Mouse (Mus musculus): Measurements from ENCODE around the gene Fam129a. TPM values are rescaled to one million over a fixed set of nuclear protein-coding genes. Genes with fewer than 3 reads are reported as not detected.

Gene Fam129a
- 10 to 100 TPM; 10.6 to 11.9 TPM for total RNA-seq (2021)
- long read RNA-seq, experiment 1, full-length matches to known transcripts = 4 of 8 reads
- long read RNA-seq, experiment 1, partial matches to known transcripts = 0 of 8 reads
- long read RNA-seq, experiment 1, other reads (novel, unspliced or antisense) = 4 of 8 reads
- long read RNA-seq, experiment 2, partial matches to known transcripts = 1 of 2 reads
- long read RNA-seq, experiment 2, other reads (novel, unspliced or antisense) = 1 of 2 reads

DNA sequence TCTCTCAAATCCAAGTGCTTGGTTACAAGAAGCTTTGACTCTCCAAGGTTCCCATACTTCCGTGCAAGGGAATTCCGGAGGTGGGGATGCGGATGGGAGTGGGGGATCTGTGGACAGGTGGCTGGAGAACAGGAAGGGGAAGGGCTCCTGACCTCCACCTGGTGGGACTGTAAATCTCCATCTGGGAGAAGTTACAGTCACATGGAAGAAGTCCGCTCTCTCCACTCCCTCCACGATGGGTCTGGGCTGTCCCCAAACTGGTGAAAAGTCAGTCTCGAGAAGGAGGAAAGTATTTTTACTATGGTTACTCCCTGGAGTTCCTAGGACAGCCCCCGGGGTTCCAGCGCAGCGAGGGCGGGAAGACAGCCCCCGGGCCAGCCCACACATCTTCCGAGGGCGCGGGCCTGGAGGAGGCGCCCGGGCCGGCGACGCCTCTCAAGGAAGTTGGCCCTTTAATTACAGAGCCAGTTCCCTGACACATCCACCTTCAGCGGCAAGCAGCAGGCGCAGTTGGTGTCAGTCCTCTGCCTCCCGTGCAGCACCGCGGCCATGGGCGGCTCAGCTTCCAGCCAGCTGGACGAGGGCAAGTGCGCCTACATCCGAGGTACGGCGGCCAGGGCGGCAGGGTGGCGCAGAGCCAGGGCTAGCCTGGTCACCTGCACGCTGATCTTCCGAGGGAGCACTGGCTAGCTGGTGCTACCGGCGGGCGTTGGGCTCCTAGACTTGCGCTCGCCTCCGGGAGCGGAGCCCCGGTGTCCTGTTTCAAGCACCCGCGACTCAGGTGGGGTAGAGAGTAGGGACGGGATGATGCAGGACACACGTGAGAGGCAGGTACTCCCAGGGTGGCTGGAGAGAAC, at the start of gene Fam129a:
Fam129a (plus strand) TSS at position 206 of the 857 bp plus-strand sequence.
- DNase-seq = peak; percentile 79 to 85

DNA sequence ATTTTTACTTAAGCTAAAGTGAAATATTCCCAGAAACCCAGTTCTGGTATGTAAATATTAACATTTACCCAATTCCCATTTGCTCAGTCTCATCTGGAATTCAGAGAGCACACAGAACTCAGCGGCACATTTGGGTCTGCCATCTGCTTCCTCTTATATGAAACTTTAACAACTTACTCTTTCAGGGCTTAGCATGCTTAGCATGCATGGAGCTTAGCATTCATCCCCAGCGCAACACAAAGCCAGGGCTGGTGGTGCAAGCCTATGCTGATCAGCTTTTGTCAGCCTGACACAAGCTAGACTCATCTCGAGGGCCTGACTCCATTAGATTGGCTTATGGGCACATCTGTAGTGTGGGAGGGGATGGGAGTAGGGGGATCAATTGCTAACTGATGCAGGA, 44.3 kb upstream of the Fam129a start:
- no peak for DNase-seq

DNA sequence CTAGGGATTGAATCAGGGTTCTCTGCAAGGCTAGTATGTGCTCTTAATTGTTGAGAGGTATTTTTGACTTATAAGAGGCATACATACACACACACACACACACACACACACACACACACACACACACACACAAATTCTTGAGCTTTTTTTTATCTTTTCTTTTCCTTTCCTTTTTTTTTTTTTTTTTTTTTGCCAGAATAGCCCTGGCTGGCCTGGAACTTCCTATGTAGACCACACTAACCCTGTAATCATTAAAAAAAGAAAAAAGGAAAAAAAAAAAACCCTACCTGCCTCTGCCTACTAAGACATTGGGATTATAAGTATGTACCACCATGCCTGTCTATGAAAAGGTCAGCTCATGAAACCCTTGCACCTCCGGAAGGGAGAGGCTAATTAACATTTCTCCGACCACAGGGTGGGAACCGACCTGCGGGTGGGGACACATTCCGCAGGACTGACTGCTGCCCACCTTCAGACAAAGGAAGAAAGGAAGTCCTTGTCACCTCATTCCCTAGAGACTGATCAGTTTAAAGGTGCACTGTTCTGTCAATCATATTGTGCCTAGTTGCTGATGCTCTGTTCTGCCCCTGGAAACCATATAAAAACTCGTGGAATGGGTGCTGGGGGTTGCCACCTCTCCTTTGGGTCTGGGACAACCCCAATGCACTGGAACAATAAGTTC, 27.0 kb upstream of the Fam129a start:
- no peak for DNase-seq

DNA sequence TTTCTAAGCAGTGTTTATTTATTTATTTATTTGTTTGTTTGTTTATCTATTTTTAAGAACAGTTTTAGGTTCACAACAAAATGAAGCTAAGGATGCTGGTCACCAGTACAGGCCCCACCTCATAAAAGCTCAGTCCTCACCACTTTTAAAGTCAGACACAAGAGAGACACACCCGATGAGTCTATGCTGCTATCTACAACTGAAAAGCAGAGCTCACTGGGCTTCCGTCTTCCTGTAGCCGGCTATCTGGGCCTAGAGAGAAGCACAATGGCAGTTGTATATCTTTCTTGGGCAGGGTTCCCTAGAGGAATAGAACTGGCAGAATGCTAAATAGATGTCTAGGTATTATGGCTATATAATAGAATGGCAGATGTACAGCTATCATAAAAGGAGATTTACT, 26.4 kb upstream of the Fam129a start:
- no peak for DNase-seq

DNA sequence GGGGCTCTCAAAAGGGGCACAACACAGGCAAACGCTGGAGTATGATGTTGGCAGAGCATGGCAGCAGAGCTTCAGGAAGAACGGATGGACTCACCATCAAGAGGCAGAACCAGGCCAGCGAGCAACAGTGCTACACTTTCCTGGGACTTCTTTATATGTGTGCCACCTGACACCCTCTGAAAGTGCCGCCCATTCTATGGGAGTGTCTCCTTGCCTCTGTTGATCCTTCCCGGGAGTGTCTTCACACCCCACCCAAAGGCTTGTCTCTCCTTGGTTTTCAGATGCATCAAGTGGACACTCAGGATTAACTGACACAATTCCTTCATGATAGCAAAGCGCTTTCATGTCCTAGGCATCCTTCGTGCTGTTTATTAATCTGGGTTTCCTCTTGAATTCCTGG, 25.4 kb upstream of the Fam129a start:
- no peak for DNase-seq

DNA sequence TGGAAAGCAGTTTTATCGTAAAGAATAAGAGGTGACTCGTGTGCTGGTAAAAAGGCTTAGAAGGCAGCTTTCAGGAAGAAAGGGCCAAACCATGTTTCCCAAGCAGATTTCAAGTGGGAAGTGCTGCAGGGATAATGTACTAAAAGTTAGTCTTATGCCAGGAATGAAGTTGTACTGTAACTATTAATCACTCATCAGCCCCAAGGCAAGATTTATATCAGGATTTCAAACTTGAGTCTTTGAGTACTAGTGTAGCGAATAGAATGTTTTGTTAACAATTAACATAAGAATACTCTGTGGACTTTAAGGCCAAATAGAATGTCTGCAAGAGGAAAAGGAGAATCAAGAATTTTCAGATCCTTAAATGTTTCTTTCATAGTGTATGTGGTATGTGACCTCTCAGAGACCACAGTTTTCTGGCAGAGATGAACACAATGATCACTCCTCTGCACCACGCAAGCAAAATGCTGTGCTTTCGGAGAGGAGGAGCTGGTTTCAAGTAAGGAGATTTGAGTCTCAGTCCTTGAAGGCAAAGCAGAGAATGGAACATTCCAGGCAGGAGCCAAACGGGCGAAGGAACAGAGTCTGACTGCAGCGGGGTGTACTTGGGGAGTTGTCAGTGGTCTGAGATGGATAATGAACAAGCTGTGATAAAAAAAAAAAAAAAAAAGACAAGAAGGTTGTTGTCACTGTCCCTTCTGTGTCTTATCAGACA, 21.9 kb upstream of the Fam129a start:
- DNase-seq = no peak

DNA sequence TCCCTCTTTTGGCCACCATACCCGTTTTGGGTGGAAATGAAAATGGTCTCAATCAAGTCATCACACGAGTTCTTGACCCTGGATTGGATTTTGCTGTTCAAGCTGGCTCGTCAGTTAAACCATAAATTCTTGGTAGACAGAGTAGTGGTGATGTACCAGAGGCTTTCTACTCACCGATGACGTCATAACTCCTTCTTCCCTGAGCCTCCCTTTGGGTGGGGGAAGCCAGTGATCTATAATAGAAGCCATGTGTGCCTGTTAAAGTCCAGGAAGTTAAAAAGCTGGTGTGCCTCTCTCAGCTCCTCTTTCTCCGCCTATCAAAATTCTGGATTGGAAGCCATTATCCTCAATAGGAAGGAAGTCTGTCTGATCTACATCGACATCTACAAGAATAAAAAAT, 21.2 kb upstream of the Fam129a start:
- no peak for DNase-seq

DNA sequence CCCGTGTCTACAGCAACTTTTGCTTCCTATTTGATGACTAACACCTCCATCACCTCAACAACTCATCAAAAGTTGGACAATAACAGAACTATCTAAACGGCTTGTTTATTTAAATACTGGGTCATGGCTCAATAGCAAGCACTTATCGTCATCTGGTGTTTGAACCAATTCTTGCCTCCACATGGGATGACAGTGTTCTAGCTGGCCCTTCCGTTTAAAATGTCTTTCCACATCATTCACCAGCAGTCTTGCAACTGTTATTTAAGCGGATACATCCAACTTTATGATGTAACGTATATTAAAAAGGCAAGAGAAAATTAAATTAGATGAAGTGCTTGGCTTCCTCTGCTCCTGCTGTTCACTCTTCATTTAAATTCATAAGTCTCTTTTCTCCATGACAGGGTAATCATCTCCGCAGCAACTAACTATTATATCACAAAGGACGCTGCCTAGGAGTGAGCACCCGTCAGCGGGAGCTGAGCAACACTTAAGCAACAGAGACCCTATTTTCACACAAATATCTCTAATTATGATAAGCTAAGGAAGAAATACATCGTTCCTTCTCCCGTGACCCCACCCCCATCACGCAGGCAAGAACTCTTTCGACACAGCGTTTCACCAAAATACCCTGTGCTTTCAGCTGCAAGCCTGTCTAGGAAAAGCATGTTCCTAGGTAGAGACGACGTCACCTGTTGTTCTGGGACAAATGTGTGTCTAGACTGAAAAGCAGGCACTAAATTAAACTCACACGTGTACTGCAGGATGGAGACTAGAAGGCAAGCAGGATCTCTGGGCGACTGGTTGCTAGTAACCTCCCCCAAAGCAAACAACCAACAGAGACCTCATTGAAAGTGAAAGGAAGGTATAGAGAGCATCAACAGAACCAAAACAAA, 20.2 kb upstream of the Fam129a start:
- no peak for DNase-seq

DNA sequence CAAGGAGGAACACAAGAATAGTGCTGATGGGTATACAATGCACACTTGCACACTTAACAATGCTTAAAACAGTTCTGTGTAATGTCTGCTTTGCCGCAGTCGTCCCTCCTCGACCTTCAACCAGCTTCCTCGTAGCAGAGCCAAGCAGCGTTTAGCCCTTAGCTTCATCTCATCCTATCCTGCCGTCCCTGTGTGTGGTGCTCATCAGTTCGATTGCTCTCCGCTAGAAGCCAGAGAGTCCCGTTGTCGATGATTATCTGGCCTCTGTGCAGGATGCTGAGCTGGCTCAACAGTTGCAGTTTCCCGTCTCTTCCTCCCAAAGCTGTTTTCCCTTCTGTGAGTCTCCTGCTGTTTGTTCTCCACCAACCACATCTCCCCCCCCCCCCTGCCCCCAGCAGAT, 10.4 kb upstream of the Fam129a start:
- no peak for DNase-seq

DNA sequence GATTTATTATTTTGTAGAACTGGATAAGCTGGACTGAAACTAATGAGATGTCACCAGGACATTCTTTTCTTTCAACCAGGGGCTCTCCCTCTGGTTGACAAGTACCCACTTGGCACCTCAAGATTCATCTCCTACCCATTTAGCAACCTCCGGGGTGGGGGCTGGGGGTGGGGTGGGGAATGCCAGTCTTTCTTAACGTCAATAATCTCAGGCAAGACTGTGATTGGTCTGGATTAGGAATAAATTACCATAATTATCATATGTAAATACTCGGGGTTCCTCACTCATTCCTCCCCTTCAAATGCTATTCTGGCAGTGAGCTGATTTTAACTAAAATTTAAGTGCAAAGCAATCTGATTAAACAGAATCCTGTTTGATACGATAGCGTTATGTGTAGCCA, 7.6 kb upstream of the Fam129a start:
- no peak for DNase-seq

DNA sequence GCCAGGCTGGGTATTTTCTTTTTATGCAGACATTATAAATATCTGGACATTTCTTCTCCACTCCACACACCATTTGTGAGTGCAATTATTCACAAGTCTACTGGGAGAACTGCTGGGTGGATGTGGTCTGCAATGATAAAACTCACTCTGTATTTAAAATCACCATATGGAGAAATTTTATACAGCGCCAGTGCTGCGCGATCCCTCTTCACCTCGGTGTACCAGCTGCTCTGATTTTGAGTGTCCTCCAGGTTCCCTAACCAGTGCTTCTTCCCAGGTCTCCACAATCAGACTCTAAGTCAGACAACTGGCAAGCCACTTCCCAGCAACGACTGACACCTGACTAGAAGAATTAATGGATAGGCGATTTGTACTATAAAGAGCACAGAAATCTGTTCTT, 7.1 kb upstream of the Fam129a start:
- DNase-seq = no peak

DNA sequence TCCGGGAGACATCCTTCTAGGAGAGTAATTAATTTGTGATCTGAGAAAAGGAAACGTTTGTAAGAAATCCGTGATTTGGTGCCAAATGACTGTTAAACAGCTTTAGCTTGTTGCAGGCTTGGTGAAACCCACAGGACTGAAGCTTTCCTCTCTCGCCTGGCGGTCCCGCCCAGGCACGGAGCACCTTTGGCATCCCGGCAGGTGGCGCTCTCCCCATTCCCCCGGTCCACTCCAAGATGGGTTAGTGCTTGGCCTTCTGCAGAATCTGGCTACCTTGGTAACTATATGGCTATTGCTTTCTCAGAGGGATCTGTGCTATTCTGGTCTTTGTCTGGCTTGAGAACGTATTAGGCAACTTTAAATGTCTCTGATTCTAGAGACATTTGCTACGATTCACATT, 6.6 kb upstream of the Fam129a start:
- DNase-seq = peak; percentile 86 to 93

DNA sequence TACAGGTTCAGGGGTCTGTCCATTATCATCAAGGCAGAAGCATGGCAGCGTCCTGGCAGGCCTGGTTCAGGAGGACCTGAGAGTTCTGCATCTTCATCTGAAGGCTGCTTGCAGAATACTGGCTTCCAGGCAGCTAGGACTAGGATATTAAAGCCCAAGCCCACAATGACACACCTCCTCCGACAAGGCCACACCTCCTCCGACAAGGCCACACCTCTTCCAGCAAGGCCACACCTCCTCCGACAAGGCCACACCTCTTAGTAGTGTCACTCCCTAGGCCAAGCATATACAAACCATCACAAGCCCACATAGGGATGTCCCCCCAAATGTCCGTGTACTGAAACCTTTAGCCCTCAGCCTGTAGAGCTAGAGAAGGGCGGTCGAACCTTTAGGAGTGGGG, 2.3 kb upstream of the Fam129a start:
- DNase-seq = no peak

DNA sequence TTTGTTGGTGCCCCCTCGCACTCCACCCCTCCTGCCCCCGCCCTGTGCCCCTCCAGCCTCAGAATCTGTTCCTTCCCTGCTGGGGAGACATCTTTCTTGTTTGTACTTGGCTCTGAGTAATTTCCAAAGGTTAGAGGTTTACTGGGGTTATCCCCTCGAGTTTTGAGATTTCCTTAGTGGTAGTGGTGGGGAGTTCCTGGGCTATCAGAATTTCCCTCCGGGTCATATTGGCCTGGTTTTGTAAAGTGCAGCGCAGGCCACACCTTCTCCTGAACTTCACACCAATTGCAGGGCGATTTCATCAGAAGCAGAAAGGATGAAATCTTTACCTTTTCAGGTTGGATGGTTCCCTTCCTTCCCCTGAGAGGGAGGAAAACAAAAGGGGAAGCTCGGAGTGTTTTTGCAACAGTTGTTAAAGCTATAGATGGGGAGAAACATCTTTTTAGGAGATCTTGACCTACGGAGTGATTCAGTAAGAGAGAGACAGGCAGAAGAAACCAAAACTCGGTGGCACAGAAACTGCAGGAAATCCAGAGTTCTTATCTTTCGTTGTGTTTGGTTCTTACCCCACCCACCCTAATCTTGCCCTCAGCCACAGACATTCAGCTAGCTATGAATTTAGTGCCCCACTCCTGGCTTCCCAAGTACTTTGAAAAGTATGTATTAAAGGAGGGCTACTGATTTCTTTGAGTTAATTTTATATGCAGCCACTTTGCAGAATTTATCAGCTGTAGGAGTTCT, 1.0 kb downstream of the Fam129a start:
- DNase-seq = peak in 1 of 2 experiments; percentile 33

DNA sequence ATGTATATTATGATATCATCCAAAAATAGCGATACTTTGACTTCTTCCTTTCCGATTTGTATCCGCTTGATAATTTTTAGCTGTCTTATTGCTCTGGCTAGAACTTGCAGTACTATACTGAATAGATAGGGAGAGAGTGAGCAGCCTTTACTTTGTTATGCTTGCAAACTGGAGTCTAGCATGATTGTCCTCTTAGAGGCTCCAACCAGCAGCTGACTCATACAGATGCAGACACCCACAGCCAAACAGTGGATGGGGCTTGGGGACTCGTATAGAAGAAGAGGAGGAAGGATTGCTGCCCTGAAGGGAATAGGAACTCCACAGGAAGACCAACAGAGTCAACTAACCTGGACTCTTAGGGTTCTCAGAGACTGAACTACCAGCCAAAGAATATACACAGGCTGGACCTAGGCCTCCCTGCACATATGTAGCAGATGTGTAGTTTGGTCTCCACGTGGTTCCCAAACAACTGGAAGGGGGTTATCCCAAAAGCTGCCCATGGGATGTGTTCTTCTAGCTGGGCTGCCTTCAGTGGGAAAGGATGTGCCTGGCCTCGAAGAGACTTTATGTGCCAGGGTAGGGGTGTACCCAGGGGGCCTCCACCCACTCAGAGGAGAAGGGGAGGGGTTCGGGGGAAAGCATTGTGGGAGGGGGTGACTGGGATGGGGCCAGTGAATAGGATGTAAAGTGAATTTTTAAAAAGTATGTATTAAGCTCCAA, 1.8 kb downstream of the Fam129a start:
- peak in 1 of 2 experiments; percentile 37 for DNase-seq

DNA sequence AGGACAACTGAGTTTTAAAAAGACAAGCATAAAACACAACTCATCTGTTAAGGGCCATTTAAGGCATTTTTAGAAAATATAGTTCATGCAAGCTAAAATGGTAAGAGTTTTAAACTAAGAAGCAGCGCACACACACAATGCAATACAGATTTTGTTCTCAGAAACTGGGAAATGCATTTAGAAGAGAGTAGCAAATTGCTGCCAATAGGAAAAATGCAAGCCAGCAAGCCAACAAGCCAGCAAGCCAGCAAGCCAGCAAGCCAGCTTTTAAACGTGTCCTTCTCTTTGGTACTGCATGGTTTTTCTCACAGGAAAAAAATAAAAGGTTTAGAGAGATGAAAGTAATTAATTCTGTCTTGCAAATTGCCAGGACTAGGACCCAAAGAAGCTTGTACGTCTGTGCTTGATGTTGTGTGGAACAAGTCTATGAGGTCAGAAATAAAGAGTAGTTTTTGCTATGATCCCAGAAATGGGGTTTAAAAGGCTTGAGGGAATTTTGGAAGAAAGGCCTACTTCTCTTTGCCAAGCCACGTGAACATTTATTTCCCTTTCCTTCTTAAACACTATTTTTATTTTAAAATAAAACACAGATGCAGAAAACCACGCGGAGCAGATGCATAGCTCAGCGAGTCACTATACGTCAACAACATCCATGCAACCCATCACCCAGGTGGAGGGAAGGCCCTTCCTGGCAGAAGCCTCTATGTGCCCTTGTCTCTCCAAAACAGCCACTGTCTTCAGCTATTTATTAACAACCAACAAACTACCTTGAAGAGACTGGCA, 9.4 kb downstream of the Fam129a start:
- DNase-seq = no peak

DNA sequence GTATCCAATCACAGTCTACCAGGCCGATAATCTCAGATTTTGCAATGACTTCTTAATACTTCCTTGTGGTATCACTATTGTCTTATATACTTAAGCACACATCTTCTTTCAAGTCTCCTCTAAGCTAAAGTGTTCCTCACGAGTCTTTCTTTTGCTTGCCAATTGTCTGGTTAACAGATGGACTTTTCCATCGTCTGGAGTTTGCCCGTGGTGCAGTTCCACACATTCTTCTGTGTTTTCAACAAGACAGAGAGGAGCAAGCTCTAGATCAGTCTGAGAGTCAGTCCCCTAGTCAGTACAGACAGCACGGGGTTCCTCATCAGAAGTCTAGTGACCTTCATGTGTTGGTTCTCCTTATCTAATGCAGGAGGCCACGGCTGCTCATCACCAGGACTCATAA, 10.5 kb downstream of the Fam129a start:
- no peak for DNase-seq

DNA sequence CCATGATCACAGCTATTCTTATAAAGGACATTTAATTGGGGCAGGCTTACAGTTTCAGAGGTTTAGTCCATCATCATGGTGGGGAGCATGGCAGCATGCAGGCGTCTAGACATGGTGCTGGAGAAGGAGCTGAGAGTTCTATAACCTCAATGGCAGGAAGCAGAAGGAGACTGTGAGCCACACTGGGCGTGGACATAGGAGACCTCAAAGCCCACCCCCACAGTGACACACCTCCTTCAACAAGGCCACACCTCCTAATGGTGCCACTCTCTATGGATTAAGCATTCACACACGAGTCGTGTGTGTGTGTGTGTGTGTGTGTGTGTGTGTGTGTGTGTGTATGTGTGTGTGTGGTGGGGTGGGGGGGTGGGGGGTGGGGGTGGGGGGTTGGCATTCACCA, 11.0 kb downstream of the Fam129a start:
- DNase-seq = no peak
